Mouse (Mus musculus) erythroblast, embryonic 14.5 days (primary cell): ENCODE measurements around the gene Rab3c. TPM values are rescaled to one million over a fixed set of nuclear protein-coding genes. Genes with fewer than 3 reads are reported as not detected.

Experiments
- H3K27me3 ChIP-seq: 2 replicates; pipeline ENCODE4 v1.6.1; 2012; ENCODE audit warnings: inconsistent platforms; ENCODE audit not compliant: control insufficient read depth
- H3K36me3 ChIP-seq: 2 replicates; pipeline ENCODE4 v1.6.1; 2012; ENCODE audit warnings: mild to moderate bottlenecking, inconsistent platforms; ENCODE audit not compliant: control insufficient read depth
- H3K4me1 ChIP-seq: 2 replicates; pipeline ENCODE4 v1.6.1; 2012; ENCODE audit warnings: inconsistent platforms; ENCODE audit not compliant: control insufficient read depth
- H3K4me3 ChIP-seq: replicated peaks from 2 replicates; pipeline ENCODE3; 2012; ENCODE audit warnings: moderate library complexity, mild to moderate bottlenecking, inconsistent platforms
- H3K9me3 ChIP-seq: 2 replicates; pipeline ENCODE4 v1.6.1; 2012; ENCODE audit warnings: low read length, inconsistent platforms, mixed read lengths; ENCODE audit not compliant: control insufficient read depth
- GATA1 ChIP-seq: IDR thresholded peaks from 2 replicates; pipeline ENCODE4 v1.6.1; 2012; ENCODE audit warnings: low read length, inconsistent platforms, mixed read lengths
- TAL1 ChIP-seq: IDR thresholded peaks from 3 replicates; pipeline ENCODE4 v1.6.1; 2012; ENCODE audit warnings: low read length, inconsistent platforms, mixed read lengths
- polyA plus RNA-seq: library from polyadenylated mRNA; stranded (reverse); fragments of >175 nt; gene quantifications from 2 replicates; pipeline ENCODE4 v1.2.3, GENCODE M21; 2012

Rab3c gene
- polyA plus RNA-seq, 1 experiment, result not detected

GRCm38 (mm10) chr13:110038521-110038920 lies 242.3 kb downstream of the Rab3c start:
- Histone ChIP-seq H3K36me3 (no peaks in the 10 kb centered on the region), H3K27me3 (no peaks in the 10 kb centered on the region), H3K4me1 (no peaks in the 10 kb centered on the region), H3K9me3 (no peaks in the 10 kb centered on the region), H3K4me3 (no peak overlapping the region)
- TF ChIP-seq GATA1 (no peak), TAL1 (no peak)

- no peaks in the 10 kb centered on the region for H3K9me3 ChIP-seq
- no peaks in the 10 kb centered on the region for H3K36me3 ChIP-seq
- no peaks in the 10 kb centered on the region for H3K27me3 ChIP-seq
- no peaks in the 10 kb centered on the region for H3K4me1 ChIP-seq
- H3K4me3 ChIP-seq, result no peak overlapping the region
- no peak for TF ChIP-seq GATA1
- no peak for TF ChIP-seq TAL1
Measured at GRCm38 (mm10) chr13:110034885-110035284, 245.9 kb downstream of the Rab3c start.

GRCm38 (mm10) chr13:110034041-110034440 lies 246.8 kb downstream of the Rab3c start:
- Histone ChIP-seq H3K4me1 (no peaks in the 10 kb centered on the region), H3K4me3 (no peak overlapping the region), H3K36me3 (no peaks in the 10 kb centered on the region), H3K27me3 (no peaks in the 10 kb centered on the region), H3K9me3 (no peaks in the 10 kb centered on the region)
- no peak for TF ChIP-seq GATA1
- TF ChIP-seq TAL1, result no peak

GRCm38 (mm10) chr13:110031886-110032285 lies 248.9 kb downstream of the Rab3c start:
- no peak for TF ChIP-seq GATA1
- no peak for TF ChIP-seq TAL1
- no peaks in the 10 kb centered on the region for H3K36me3 ChIP-seq
- no peak overlapping the region for H3K4me3 ChIP-seq
- no peaks in the 10 kb centered on the region for H3K9me3 ChIP-seq
- no peaks in the 10 kb centered on the region for H3K27me3 ChIP-seq
- no peaks in the 10 kb centered on the region for H3K4me1 ChIP-seq

- H3K27me3 ChIP-seq, result no peaks in the 10 kb centered on the region
- no peaks in the 10 kb centered on the region for H3K4me1 ChIP-seq
- TF ChIP-seq GATA1 (no peak), TAL1 (no peak)
- H3K9me3 ChIP-seq, result no peaks in the 10 kb centered on the region
- no peak overlapping the region for H3K4me3 ChIP-seq
- H3K36me3 ChIP-seq, result no peaks in the 10 kb centered on the region
Measured at GRCm38 (mm10) chr13:110031061-110031460, 249.7 kb downstream of the Rab3c start.

- Histone ChIP-seq H3K4me3 (no peak overlapping the region), H3K27me3 (peaks cover 2% of the 10 kb centered on the region; the same call in 1 of the 2 replicates), H3K9me3 (no peaks in the 10 kb centered on the region), H3K4me1 (no peaks in the 10 kb centered on the region), H3K36me3 (no peaks in the 10 kb centered on the region)
- TF ChIP-seq TAL1, result no peak
- TF ChIP-seq GATA1, result no peak
Measured at GRCm38 (mm10) chr13:110024381-110025161, 256.2 kb downstream of the Rab3c start.

GRCm38 (mm10) chr13:110023031-110023430 lies 257.8 kb downstream of the Rab3c start:
- no peaks in the 10 kb centered on the region for H3K36me3 ChIP-seq
- H3K9me3 ChIP-seq, result no peaks in the 10 kb centered on the region
- H3K4me1 ChIP-seq, result no peaks in the 10 kb centered on the region
- no peak overlapping the region for H3K4me3 ChIP-seq
- peaks cover 14% of the 10 kb centered on the region for H3K27me3 ChIP-seq
- TF ChIP-seq TAL1 (no peak), GATA1 (no peak)

GRCm38 (mm10) chr13:110019774-110020173 lies 261.0 kb downstream of the Rab3c start:
- Histone ChIP-seq H3K27me3 (peaks cover 14% of the 10 kb centered on the region), H3K36me3 (no peaks in the 10 kb centered on the region)
- TF ChIP-seq TAL1 (no peak), GATA1 (no peak)

GRCm38 (mm10) chr13:110018941-110019743 lies 261.7 kb downstream of the Rab3c start:
- Histone ChIP-seq H3K36me3 (no peaks in the 10 kb centered on the region), H3K9me3 (no peaks in the 10 kb centered on the region), H3K4me1 (no peaks in the 10 kb centered on the region), H3K4me3 (no peak overlapping the region), H3K27me3 (peaks cover 14% of the 10 kb centered on the region)
- TF ChIP-seq GATA1, result no peak
- no peak for TF ChIP-seq TAL1

More at GRCm38 (mm10) chr13:110019774-110020173, 261.0 kb downstream of the Rab3c start:
- no peak overlapping the region for H3K4me3 ChIP-seq
- no peaks in the 10 kb centered on the region for H3K9me3 ChIP-seq
- H3K4me1 ChIP-seq, result no peaks in the 10 kb centered on the region
